Mouse (Mus musculus) lung, adult 10 weeks (tissue): ENCODE data around the gene Rhox7b. TPM values are rescaled to one million over a fixed set of nuclear protein-coding genes. Genes with fewer than 3 reads are reported as not detected.

ENCODE experiments used
- polyA plus RNA-seq: library from polyadenylated mRNA; stranded (reverse); fragments of 350-450 nt; fragmentation: Illumina TruSeq; extraction: RNeasy Lipid Tissue Mini Kit (QIAGEN cat#74804); gene quantifications from one replicate; pipeline ENCODE4 v1.2.3, GENCODE M21; 2014; ENCODE audit warnings: low read depth, low replicate concordance; ENCODE audit not compliant: insufficient read depth

The Rhox7b gene
- not detected for polyA plus RNA-seq

DNA sequence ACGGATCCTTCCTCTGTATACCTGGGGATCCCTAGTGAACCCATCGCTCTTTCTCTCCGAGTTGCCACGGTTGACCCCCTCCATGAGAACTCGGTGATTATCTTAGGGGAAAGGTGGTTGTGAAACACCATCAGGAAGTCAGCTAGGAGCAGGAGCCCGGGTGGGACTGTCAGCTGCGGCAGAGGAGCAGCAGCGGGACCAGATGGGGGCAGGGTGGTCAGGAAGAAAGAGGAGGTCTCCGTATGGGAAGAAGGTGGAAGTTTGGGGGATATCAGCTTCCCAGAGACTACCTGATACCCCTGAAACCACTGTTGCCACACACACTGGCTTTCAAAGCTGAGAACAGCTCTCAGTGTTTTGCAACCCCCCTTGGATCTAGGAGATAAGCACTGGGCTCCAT lies at the start of gene Rhox7b:
Gene Rhox7b (minus strand): TSS at position 101 of the 400 bp plus-strand sequence.

DNA sequence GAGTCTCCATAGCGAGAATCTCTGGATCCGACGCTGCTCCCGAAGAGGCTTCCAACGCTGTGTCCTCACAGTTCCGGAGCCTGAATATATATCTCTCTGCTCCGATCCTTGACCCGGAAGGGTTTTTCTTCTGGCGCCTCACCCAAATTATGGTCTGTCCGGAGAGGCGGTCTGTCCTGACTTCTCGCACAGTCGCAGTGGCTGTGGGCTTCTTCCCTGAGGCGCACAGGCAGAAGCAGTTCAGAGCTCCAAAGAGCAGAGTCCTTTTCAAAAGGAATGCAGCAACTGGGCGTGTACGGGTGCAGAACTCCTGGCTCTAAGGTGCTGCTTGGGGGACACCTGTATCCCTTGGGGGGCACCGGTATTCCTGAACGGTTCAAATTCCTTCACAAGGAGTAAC lies 4.6 kb upstream of the Rhox7b start, which contains the start of gene Rhox9:
Gene Rhox9 (minus strand): TSS at position 101 of the 400 bp plus-strand sequence.

DNA sequence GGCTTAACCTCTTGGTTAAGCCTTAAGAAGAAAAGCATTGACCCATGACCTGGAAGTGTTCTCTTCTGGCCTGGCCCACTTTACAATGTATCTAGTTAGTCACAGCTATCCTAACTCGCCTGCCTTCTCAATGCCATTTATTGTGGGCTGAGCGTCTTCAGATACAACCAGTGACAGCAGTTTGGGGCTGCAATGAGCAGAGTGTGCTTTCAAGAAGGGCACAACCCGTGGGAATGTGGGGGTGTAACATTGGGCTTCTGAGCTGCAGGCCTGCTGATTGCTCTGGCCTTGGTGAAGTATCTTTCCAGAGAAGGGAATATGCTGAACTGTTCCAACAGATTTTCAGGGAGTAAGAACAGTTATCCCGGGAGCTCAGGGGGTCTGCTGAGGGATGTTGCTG lies 18.2 kb downstream of the Rhox7b start, which contains the start of gene Rhox8:
Gene Rhox8 (minus strand): TSS at position 101 of the 400 bp plus-strand sequence.

Other genes starting within 250 kb of the Rhox7b start
- not detected for gene Rhox4g, start 245.9 kb downstream of the Rhox7b start, polyA plus RNA-seq
- gene Rhox3h, start 228.5 kb downstream of the Rhox7b start, polyA plus RNA-seq, result not detected
- not detected for gene Rhox2h, start 224.0 kb downstream of the Rhox7b start, polyA plus RNA-seq
- 0.45 TPM for gene Rhox5, start 92.4 kb downstream of the Rhox7b start, polyA plus RNA-seq
- gene Rhox6, start 70.3 kb downstream of the Rhox7b start, polyA plus RNA-seq, result not detected
- not detected for gene Rhox7a, start 65.5 kb downstream of the Rhox7b start, polyA plus RNA-seq
- gene Rhox8, start 18.3 kb downstream of the Rhox7b start, polyA plus RNA-seq, result not detected
- gene Rhox9, start 4.5 kb upstream of the Rhox7b start, polyA plus RNA-seq, result not detected
- not detected for gene Btg1-ps1, start 121.6 kb upstream of the Rhox7b start, polyA plus RNA-seq
- not detected for gene Btg1-ps2, start 145.9 kb upstream of the Rhox7b start, polyA plus RNA-seq
- not detected for gene Rhox10, start 169.2 kb upstream of the Rhox7b start, polyA plus RNA-seq
- gene Rhox11, start 187.9 kb upstream of the Rhox7b start, polyA plus RNA-seq, result not detected
- gene Rhox12, start 213.7 kb upstream of the Rhox7b start, polyA plus RNA-seq, result not detected
- gene Rhox13, start 224.0 kb upstream of the Rhox7b start, polyA plus RNA-seq, result not detected